Mouse (Mus musculus): ENCODE measurements at regions not wholly inside any gene's neighbourhood (a gene's known extent, or its start where the extent isn't known, plus 50 kb on each side); places are given as distances from the start of the nearest gene placed in this dataset.
A peak's percentile ranks its signal among the peaks of the same experiment; 100 is the strongest.

GRCm38 (mm10) chr2:136617138-136617537 is 96.1 kb upstream of the Snap25 start:
- no peak for DNase-seq

DNA sequence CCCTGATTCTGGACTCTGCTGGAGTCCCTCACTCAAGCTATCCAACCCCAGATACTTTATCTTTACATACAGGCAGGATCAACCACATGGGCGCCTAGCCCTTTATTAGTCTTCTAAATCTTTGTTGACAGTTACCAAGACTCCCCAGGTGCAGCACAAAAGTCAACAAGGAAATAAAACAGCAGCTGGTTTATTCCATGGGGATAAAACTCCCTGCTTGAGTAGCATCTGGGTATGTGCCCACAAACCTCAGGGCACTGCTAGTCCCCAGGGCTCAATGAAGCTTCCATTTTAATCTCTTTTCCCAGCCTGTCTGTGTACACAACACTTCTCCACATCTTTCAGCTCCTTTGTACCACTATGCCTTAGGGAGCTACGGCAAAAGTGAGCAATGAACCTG is 95.1 kb upstream of the Snap25 start:
- no peak for DNase-seq

- no peak for DNase-seq
These were observed 92.9 kb upstream of the Snap25 start for GRCm38 (mm10) chr2:136620309-136620708.

DNA sequence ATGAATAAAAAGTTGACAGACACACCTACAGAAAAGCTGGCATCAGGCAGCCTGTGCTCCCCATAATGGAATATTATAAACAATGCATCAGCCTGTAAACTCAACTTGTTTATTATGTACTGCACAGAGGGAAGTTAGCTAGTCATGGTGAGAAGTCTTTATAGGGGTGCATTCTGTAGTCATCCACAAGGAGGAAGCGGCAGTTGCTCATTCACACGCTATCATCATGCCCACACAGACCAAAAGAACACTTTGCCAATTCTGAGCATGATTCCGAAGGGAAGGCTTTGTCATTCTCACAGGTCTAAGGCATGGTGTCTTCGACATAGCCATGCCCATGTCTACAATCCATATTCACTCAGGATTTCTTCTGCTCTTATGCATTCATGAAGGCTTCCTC is 92.3 kb upstream of the Snap25 start:
- DNase-seq: no peak

DNA sequence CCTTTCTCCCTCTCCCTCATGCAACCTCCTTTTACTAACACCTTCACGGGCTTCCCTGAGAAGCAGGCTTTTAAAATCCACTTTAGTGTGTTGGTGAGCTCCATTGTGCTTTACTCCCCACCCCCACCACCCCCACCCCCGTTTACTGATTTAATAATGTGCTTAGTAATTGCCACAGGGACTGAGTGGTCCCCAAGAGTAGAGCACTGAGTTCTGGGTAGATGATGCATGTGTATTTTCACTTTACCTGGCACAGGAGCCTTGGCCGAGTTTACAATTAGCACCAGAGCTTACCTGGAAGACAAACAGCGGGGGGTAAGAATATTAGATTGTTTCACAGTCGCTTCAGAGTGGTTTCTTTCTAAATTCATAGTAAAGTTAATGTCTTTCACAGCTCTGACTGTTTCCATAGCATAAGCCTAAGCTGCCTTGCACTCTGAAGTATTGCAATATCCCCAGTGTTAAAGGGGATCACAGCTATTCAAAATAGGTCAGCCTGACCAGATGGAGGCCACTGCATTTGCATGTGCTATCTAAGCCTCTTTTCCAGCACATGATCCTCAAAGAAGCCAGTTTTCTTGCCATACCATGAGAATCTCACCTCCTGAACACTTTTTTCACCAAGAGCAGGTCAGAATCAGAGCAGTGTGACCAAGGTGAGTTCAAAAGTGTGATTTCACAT is 89.3 kb upstream of the Snap25 start:
- no peak for DNase-seq

GRCm38 (mm10) chr2:136624490-136624850 is 88.8 kb upstream of the Snap25 start:
- DNase-seq: no peak

- DNase-seq: no peak
These were observed 66.3 kb upstream of the Snap25 start for GRCm38 (mm10) chr2:136646917-136647316.

DNA sequence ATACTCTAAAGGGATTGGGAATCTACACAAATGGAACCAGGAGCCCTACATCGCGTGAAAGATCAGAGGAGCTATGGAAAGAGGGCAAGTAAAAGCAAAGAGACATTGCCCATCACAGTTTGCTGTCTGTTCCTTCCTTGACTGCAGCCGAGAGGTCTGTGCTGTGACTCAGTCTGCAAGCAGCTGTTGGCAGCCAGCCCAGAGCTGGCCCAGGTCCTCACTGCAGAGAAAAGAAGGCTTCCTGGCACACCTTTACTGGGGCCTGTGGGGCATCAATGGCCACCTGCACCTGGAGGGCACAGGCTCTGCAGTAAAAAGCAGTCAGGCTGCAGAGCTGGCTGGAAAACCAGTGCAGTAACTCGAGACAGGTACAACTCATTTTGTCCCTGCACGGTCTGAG is 64.6 kb upstream of the Snap25 start:
- DNase-seq: peak; percentile 31

DNA sequence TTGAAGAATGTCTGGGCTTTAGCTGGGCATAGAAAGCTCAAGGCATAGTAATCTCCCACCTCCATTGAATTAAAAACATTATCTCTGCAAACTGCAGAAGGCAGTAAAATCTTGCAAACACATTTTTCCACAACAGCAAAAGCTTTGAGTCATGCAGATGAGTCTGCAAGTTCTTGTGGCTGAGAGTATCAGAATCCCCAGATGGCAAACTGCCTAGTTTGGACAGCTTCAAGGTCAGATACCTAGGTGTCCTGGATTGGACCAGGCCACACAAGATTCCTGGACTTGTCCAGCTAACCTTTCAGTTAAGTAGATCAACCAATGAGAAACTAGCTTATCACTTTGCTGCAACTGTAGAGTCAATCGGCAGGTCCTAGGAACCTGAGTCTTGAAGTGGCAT is 62.5 kb upstream of the Snap25 start:
- no peak for DNase-seq

- no peak for DNase-seq
These were observed 60.8 kb upstream of the Snap25 start for GRCm38 (mm10) chr2:136652206-136653003.
